In genomic region chr12:71217866-71218522, GRCm38 (mm10) we compare ENCODE assay signal across 9 mouse cellular contexts.
DNase-seq lines count a peak whose midpoint lies in the region; ATAC-seq and TF ChIP-seq lines count a peak whose summit lies in the region.
"Had no signal": no experiment of that assay in that cellular context is flagged by ENCODE, and none has a peak within 500 bp of the region (broad histone marks: within the 10 kb centered on the region; RNA-seq: fewer than 3 reads in every experiment).

No protein-coding gene starts in this region.

- 67% methylated on average over 6 of the region's 6 CpGs for WGBS in kidney, embryonic 16.5 days
- WGBS in hindbrain, embryonic 16.5 days, result 72% methylated on average over 6 of the region's 6 CpGs
- WGBS in thymus, adult 2 months, result 91% methylated on average over 6 of the region's 6 CpGs

- H3K27ac ChIP-seq in kidney, embryonic 16.5 days (ENCODE audit: low read length), result no peak overlapping the region
- H3K27ac ChIP-seq in hindbrain, embryonic 16.5 days (ENCODE audit: low read depth, low read length), result no peak overlapping the region
- no peak overlapping the region for H3K27ac ChIP-seq in thymus, adult 2 months (ENCODE audit: control insufficient read depth, insufficient read depth, low read length)
- H3K27ac ChIP-seq: midbrain, embryonic 12.5 days had no signal

- no peaks in the 10 kb centered on the region for H3K4me1 ChIP-seq in kidney, embryonic 16.5 days (ENCODE audit: insufficient read depth, low read length)
- 0 out of 2 replicates have a peak, but pooled peaks cover 3% of the 10 kb centered on the region for H3K4me1 ChIP-seq in hindbrain, embryonic 16.5 days (ENCODE audit: control insufficient read depth, insufficient read depth, low read depth, low read length)
- H3K4me1 ChIP-seq in thymus, adult 2 months (replicated peaks; ENCODE audit: control insufficient read depth, insufficient read depth, low read length), result no peaks in the 10 kb centered on the region
- H3K4me1 ChIP-seq: midbrain, embryonic 12.5 days had no signal

- H3K4me2 ChIP-seq in kidney, embryonic 16.5 days (replicated peaks; ENCODE audit: low read depth, low read length), result no peak overlapping the region
- H3K4me2 ChIP-seq in hindbrain, embryonic 16.5 days (ENCODE audit: low read length), result no peak overlapping the region
- H3K4me2 ChIP-seq: midbrain, embryonic 12.5 days had no signal

- no peak for DNase-seq in kidney, adult 11 months
- peak; percentile 66 for DNase-seq in adipocyte (ENCODE audit: low spot score)
- DNase-seq in cerebellum, postnatal 14 days, result peak; percentile 41 to 54
- peak; percentile 48 for DNase-seq in skeletal muscle tissue, adult 2 months (ENCODE audit: low read depth, low spot score)
- no peak for DNase-seq in thymus, adult 2 months

- no peaks in the 10 kb centered on the region for H3K27me3 ChIP-seq in kidney, embryonic 16.5 days (ENCODE audit: insufficient read depth, low read length)
- no peaks in the 10 kb centered on the region for H3K27me3 ChIP-seq in hindbrain, embryonic 16.5 days (replicated peaks; ENCODE audit: control insufficient read depth, insufficient read depth, low read length)
- H3K27me3 ChIP-seq in thymus, adult 2 months (ENCODE audit: control insufficient read depth, insufficient read depth, low read length), result no peaks in the 10 kb centered on the region
- H3K27me3 ChIP-seq: midbrain, embryonic 12.5 days had no signal

- H3K9ac ChIP-seq in kidney, embryonic 16.5 days (replicated peaks; ENCODE audit: low read length), result no peak overlapping the region
- no peak overlapping the region for H3K9ac ChIP-seq in hindbrain, embryonic 16.5 days (ENCODE audit: low read depth, low read length)
- H3K9ac ChIP-seq: midbrain, embryonic 12.5 days had no signal

- no peak for TF ChIP-seq CTCF in thymus, adult 2 months (IDR thresholded peaks at IDR 0.05; ENCODE audit: borderline replicate concordance, control insufficient read depth, extremely low read depth, insufficient read depth, low read length, poor library complexity)

- H3K9me3 ChIP-seq in kidney, embryonic 16.5 days (ENCODE audit: low read length), result no peaks in the 10 kb centered on the region
- H3K9me3 ChIP-seq in hindbrain, embryonic 16.5 days (ENCODE audit: control insufficient read depth, low read length), result no peaks in the 10 kb centered on the region
- H3K9me3 ChIP-seq: midbrain, embryonic 12.5 days had no signal

- ATAC-seq in kidney, embryonic 16.5 days (ENCODE audit: low FRiP score, low TSS enrichment), result 0 out of 2 replicates have a peak, but pooled peaks have one; percentile 19
- ATAC-seq in hindbrain, embryonic 16.5 days, result peak; percentile 63
- ATAC-seq in erythroid progenitor cell, adult 5-6 weeks (replicated peaks; ENCODE audit: low FRiP score, poor library complexity, severe bottlenecking), result no peak

- H3K4me3 ChIP-seq in kidney, embryonic 16.5 days (ENCODE audit: low read length), result no peak overlapping the region
- H3K4me3 ChIP-seq in hindbrain, embryonic 16.5 days (ENCODE audit: low read length), result no peak overlapping the region
- no peak overlapping the region for H3K4me3 ChIP-seq in thymus, adult 2 months (ENCODE audit: control insufficient read depth, insufficient read depth, low read length)
- H3K4me3 ChIP-seq: midbrain, embryonic 12.5 days had no signal

- H3K36me3 ChIP-seq in kidney, embryonic 16.5 days (ENCODE audit: insufficient read depth, low read length), result peaks cover 18% of the 10 kb centered on the region
- peaks cover 5% of the 10 kb centered on the region for H3K36me3 ChIP-seq in hindbrain, embryonic 16.5 days (ENCODE audit: control insufficient read depth, insufficient read depth, low read length)
- 0 out of 2 replicates have a peak, but pooled peaks cover 11% of the 10 kb centered on the region for H3K36me3 ChIP-seq in thymus, adult 2 months (ENCODE audit: control insufficient read depth, insufficient read depth, low read length)

- no peak for TF ChIP-seq POLR2A in thymus, adult 2 months (IDR thresholded peaks at IDR 0.05; ENCODE audit: control insufficient read depth, extremely low read depth, insufficient read depth, low read length, poor library complexity)

Comparison
In these comparisons a context has a peak if more than half of its experiments do, and no peak if none do; other contexts are left out.
1. DNase-seq: peak in adipocyte (single experiment), cerebellum, postnatal 14 days (2 of 2) and skeletal muscle tissue, adult 2 months (single experiment); none in kidney, adult 11 months (single experiment) and thymus, adult 2 months (single experiment).